Mouse (Mus musculus) heart, adult 18-20 months (tissue): ENCODE data around the gene Nanp. TPM values are rescaled to one million over a fixed set of nuclear protein-coding genes. Genes with fewer than 3 reads are reported as not detected.

Source experiments
- DNase-seq, 2 experiments: peaks; one replicate each; pipeline ENCODE4 v3.0.0; 2021 to 2022; ENCODE audit warnings: mixed read lengths in 1 of 2
- long read RNA-seq, 2 experiments: library from polyadenylated mRNA; stranded (forward); transcript quantifications; one replicate each; pipeline ENCODE4 v2.0.0; 2021
- total RNA-seq, 2 experiments: library from RNA; stranded (reverse); gene quantifications; 2 replicates each; pipeline ENCODE4 v1.2.3; 2021

Gene Nanp
- 1 to 10 TPM in 1 of 2 experiments, under 1 TPM in 1; 0.69 to 1.8 TPM for total RNA-seq
- long read RNA-seq, experiment 1, partial matches to known transcripts = 0 of 1 reads
- long read RNA-seq, experiment 1, other reads (novel, unspliced or antisense) = 0 of 1 reads
- long read RNA-seq, experiment 2 = 0 reads

DNA sequence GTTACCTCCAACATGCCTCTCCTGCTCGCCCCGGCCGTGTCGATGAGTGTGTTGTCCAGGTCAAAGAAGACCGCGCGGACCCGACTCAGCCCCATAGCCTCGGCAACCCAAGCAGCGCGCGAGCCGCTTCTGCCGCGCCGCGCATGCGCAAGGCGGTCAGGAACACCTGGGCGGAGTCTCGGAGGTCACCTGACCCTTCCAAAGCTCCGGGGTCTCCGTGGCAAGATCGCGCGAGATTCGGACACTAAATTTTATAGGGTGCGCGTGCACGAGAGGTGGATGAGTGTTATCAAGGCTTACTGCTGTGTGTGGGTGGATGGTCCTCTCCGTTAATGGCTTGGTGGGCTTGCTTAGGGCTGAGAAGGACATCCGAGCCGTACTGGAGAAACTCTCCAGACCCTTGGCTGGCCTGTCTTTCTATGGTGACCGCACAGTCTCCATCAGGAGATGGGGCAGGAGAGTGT is at the start of gene Nanp, which contains the start of gene Ninl:
Gene Nanp, minus strand, starts transcription at position 167 of the 464 bp plus-strand sequence.
Gene Ninl, minus strand, starts transcription at position 151 of the 464 bp plus-strand sequence.
- peak; percentile 94 to 95 for DNase-seq

DNA sequence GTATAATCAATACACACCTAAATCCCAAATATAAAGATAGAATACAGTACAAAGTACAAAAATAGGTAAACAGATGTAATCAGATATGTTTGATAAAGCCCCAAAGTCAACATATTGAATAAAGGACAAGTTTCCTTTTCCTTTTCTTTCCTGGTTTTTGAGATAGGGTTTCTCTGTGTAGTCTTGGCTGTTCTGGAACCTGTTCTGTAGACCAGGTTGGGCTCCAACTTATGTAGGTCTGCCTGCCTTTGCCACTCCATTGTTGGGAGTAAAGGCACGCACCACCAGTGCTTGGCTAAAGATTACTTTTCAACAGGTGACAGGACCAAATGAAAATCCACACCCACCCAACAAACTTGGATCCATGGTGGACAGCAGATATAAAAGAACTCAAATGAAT is 17.4 kb upstream of the Nanp start:
- no peak for DNase-seq

GRCm38 (mm10) chr2:151040411-151040810 is 1.2 kb upstream of the Nanp start:
- DNase-seq = no peak

DNA sequence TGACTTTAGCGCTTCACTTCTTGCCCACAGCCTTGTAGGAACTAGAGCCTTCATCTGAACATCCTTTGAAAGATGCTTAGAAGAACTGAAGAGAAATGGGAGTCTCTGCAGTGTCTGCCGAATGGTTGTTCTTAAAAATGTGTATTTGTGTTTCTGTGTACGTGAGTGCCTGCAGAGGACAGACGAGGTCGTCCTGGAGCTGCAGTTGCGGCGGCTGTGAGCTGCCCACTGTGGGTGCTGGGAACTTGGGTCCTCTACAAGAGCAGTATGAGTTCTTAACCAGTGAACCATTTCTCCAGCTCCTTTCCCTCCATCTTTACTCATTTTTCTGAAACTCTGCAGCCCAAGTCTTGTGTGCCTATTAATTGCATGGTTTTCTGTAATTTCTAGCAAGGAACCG is 528 bp upstream of the Nanp start:
- no peak for DNase-seq

DNA sequence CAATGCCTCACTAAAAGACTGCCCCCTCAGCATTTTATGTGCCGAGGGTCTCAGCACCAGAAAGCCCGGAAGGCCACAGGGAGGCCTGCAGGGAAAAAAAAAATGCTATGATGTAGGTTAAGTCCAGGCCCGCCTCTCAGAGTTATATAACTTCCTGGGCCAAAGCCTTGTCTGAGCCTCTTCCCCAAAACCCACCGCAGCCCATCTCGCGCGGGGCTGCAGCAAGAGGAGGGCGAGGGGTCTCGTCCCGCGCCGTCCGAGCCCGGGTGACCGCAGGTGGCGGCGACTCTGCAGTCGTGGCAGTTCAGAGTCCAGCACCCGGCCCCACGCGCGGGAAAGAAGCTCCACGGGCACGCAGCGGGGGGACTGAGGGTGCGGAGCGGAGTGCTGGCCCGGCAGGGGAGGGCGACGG is 381 bp downstream of the Nanp start:
- no peak for DNase-seq

- DNase-seq = no peak
Observed at GRCm38 (mm10) chr2:151037876-151038552, 1.2 kb downstream of the Nanp start.

- no peak for DNase-seq
Observed at GRCm38 (mm10) chr2:151037292-151037691, 1.9 kb downstream of the Nanp start.

DNA sequence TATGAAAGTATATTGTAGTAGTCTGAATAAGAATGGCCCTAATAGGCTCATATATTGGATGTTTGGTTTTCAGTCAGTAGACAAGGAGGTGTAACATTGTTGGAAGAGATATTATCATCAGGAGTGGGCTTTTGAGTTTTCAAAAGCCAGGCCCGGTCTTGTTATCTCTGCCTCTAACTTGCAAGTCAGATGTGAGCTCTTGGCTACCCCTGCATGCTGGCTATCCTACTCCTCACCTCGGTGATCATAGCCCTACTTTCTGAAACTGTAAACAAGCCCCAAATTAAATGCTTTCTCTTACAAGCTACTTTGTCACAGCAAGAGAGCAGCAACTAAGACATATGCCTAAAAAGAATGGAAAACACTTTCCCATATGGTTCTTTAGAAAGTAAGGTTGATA is 2.5 kb downstream of the Nanp start:
- DNase-seq = no peak

GRCm38 (mm10) chr2:151034435-151034834 is 4.8 kb downstream of the Nanp start:
- no peak for DNase-seq

GRCm38 (mm10) chr2:151021158-151021557 is 18.0 kb downstream of the Nanp start:
- no peak for DNase-seq

GRCm38 (mm10) chr2:151015316-151015715 is 23.9 kb downstream of the Nanp start:
- DNase-seq = no peak

DNA sequence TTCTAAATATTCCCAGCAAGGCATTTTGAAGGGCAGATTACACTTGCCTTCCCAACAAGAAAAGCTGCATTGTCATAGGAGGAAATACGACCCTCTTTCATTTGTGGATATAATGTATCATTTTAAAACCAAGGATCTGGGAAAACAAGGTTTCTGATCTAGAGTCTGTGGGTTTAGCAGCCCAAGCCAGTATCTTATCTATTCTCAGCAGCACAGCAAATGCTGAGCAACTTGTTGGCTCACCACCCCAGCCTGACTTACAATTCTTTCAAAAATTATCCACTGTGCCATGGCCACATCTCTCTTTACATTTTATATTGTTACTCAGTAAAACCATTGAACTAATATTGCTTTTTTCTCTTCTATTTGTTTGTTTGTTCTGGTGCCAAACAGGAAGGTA is 27.9 kb downstream of the Nanp start:
- DNase-seq = no peak

- DNase-seq = no peak
Observed at GRCm38 (mm10) chr2:151009515-151010085, 29.6 kb downstream of the Nanp start.

- peak; percentile 62 to 64 for DNase-seq
Observed at GRCm38 (mm10) chr2:151008939-151009509, 30.2 kb downstream of the Nanp start.

DNA sequence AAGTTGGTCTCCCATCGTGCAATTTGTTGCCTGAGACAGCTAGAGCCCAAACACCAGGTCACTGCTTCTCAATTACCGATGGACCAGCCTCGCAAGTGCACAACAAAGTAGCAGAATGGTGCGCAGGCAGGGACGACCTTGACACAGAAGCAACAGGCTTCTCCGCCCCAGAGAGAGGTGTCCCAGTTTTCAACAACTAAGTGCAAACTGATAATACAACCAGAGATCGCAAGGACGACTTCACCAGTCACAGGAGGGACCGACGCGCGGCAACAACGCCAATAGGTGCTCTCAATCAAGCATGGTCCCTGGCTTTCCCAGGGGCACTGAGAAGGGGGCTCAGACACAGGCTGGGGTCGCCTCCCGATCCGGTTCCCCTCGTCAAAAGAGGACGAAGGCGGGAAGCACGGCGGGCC is 30.7 kb downstream of the Nanp start:
- DNase-seq = no peak

DNA sequence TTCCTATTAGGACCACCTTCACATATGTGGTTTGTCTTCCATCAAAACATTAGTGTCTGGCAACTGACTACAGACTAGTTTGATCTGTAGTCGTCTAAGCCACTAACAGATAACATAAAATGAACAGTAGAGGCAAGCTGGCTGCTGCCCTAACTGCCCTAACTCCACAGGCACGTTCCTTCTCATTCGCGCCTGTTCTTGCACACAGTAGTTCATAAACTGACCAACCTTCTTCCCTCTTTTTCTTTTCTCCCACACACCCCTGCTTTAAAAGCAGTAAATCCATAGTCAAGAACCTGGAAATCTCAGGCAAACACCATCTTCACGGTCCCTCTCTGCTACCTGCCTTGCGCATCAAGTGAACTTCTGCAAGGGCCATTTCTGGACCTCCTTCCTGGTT is 31.2 kb downstream of the Nanp start:
- DNase-seq = no peak

DNA sequence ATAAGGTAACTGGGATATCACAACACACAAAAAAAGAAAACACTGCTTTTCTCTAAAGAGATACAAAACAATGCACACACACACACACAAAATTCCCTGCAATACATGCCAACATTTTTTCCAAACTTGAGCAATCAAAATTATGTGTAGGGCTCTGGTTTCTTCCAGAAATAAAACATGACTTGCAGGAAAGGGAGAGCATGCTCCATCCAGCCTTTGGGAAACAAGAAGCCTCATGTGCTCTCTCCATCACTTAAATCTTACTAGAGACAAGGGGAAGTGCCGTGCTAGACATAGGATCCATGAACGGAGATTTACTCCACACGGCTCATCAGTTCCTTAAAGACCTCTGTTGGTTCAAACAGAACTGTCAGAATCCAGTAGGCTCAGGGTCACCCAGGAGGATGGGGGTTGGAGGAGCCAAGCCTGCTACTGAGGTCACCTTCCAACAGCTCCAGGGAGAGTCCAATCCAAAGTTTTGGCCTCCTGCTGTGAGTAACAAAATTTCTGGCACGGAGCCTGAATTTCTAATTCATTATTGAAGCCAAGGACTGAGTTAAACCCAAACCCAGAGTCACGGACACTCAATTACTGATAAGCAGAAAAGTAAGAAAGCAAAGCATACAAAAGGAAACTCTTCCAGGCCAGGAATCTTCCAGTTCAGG is 32.8 kb downstream of the Nanp start:
- DNase-seq = peak in 1 of 2 experiments; percentile 23

DNA sequence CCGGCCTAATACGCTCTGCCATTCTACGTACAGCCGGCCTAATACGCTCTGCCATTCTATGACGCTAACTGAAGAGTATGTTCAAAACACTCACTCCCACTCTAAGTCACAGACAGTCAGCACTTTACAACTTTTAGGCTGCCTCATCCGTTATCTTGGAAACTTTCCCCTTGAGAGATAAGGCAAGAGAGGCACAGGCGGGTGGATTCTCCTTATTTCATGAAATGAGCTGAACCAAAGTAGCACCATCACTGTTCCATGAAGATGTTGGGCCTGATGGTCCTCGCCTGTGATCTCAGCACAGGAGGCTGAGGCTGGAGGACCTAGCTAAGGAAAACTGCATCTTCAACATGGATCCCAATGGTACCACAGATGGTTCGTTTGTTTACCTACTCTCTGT is 34.8 kb downstream of the Nanp start:
- no peak for DNase-seq

DNA sequence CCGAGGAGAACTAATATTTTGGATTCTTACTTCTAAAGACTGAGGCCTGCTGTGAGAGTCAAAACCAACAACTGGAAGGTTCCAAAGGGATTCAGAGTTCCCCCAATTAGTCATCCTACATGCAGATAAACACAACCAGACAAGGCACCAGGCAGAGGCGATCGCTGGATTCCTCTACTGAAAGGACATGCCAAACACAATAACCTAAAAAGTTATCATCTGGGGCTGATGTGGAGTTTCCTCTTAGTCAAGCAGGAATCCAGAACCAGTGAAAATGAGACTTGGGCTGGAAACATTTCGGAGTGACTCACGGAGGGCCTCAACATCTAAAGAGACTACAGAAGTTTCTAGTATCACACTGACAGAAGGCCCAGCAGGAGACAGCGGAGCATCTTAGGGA is 35.4 kb downstream of the Nanp start:
- DNase-seq = peak; percentile 47 to 66

GRCm38 (mm10) chr2:151001619-151002175 is 37.5 kb downstream of the Nanp start:
- DNase-seq = no peak

DNA sequence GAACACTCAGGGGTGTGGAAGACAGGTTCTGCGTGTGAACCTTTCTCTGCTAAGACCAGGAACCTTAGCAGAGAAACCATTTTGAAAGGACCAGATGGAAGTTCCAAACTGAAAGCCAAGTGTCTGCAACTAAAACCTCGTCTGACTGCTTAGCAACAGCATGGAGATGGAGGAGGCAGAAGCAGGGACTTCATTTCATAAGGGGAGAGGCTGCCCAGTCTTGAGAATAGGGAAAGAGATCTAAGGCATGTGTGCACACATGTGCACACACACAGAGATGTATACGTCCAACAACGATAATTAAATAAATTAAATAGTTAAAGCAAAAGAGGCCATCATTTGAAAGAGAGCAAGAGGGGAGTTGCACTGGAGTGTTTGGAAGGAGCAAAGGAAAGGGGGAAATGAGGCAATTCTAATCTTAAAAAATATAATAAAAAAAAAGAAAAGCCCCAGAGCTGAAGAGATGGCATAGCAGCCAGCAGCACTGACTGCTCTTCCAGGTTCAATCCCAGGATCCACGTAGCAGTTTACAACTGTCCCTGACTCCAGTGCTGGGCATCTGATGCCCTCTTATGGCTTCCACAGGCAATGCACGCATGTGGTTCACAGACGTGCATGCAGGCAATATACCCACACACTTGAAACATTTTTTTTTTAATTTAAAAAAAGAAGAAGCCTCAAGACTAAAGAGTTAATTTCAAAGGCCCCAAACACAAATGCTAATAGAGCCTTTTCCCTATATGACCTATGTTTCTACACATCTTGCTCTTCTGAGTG is 38.6 kb downstream of the Nanp start:
- DNase-seq = peak; percentile 52 to 74

GRCm38 (mm10) chr2:150999021-150999420 is 40.2 kb downstream of the Nanp start:
- no peak for DNase-seq
